Mouse (Mus musculus) CD4-positive helper T cell, adult 2 months (primary cell): ENCODE results near the gene Hspb3.
A peak's percentile ranks its signal among the peaks of the same experiment; 100 is the strongest.

ENCODE experiments used
- DNase-seq: peaks from one replicate; pipeline ENCODE4 v3.0.0-alpha.2; 2012; ENCODE audit warnings: low read depth, missing footprints, low spot score

Hspb3 gene

DNA sequence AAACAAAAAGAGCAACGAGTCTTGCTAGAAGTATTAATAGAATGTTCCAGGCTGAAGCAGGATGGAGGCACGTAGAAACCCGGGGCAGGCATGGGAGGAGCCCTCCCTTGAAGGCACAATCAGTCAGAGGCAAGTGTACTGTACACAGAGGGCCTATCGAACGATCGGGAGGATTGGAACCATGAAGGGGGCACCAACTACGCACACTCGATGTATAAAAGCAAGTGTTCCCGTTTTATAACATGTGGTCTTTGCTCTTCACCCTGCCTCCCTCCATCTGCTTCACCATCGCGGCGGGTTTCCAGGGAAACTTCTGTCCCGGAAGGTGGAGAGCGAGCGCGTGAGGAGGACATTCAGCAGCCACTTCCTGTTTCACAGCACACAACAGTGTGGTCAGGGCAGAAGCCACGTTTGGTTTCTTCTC is 27.7 kb downstream of the Hspb3 start:
- DNase-seq, result peak; percentile 59

DNA sequence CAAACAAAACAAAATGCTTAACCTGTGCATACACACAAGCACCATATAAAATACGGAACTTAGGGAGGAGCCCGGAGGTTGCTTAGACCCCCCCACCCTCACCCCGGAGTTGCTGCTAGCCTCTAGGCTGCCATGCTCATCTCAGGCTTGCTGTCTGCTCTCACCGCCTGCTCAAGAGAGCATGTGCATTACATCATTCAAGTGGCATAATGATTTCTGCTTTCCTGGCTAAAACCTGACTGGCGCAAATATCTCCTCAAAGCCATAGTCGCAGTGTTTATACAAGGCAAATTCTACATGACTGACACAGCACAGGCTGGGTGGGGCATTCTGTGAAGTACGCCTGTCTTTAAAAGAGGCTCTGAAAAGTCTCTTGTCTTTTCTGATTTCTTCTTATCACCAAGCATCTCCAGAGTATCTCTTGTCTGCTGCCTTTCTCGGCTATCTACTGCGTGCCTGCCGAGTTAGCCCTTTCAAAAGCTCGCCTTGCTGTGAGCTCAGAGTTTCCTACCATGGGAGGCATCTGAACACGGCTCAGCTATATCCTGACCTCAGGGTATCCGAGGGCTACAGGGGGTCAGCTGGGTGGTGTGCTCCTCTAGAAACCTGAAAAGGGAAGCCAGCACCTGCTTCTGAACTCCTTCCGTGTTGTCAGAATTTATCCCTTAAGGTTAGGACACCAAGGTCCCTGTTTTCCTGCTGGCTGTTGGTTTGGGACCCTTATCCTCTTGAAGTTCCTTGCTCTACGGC is 28.6 kb downstream of the Hspb3 start:
- no peak for DNase-seq

DNA sequence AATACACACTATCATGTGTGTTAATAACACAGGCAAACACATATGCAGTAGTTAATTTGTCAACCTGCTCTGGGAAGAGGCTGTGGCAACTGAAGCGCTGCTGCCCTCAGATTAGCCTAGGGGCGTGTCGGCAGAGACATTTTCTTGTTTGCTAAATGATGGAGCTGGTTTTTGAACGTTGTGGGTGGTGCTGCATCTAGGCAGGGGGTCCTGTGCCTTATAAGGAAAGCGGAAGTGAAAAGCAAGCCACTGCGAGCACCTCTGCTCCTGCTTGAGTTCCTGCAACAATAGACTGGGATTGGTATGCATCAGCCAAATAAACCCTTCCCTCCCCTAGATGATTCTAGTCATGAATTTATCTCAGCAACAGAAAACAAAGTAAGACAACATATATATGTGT is 31.0 kb downstream of the Hspb3 start:
- no peak for DNase-seq

DNA sequence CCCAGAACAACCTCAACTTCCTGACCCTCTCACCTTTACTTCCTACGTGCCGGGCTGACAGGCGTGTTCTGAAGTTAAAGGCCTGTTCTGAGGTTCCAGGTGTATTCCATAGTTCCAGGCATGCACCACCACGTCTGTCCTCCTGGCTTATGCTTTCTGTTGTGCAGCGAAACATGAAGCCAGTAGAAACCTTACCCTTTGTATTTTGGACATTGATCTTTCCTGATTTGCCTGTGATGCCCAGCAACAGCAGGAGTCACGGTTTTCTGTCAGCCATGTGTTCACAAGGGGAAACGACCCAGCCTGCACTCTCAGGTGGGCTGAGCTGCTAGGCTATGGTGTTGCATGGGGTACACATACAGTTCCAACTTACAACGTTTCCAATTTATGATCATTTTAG is 35.9 kb downstream of the Hspb3 start:
- DNase-seq, result no peak

DNA sequence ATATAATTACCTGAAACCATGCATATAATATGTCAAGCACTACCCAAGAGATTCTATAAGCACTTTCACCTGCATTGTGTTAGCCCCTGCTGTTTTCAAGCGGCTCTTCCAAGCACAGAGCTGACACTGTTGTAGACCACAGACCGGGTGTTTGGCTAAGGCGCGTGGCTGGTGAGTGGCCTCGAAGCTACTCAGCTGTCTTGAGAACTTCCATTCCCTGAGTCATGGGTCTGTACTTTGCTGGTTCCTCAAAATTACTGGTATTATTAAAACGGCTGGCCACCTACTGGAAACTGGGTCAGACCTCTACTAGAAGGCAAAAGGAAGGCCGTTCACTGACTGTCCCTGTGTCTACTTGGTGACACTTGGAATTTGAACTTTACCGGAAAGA is 40.6 kb downstream of the Hspb3 start:
- DNase-seq, result no peak

DNA sequence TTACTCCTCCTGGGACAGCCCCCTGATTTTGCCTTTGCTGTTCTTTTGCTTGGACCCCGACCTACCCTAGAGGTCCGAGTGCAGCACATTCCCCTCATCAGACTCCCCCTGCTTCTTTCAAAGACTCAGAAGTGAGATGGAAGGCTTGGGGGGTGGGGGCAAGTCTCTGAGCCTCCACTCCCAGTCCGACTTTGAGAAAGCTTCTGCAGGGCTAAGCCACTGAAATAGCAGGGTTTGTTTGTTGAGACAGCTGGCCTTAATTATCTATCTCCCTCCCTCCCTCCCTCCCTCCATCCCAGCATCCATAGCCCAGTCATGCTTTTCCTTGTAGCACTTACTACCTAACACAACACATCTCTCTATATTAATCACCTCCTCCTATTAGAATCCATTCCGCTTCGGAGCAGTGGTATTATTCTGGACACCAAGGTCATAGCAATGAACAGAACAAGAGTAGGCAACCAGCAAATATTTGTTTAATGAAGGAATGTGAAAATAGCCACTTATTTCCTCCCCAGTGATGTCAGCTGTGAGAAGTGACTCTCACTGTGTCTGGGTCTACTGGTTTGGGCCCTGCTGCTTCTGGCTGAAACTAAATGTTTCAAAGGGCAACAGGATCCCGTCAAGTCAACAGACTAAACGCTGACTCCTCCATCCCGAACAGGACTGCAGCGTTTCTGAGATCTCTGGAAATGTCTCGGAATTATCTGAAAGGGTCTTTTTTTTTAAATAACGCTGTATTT is 41.2 kb downstream of the Hspb3 start:
- no peak for DNase-seq

DNA sequence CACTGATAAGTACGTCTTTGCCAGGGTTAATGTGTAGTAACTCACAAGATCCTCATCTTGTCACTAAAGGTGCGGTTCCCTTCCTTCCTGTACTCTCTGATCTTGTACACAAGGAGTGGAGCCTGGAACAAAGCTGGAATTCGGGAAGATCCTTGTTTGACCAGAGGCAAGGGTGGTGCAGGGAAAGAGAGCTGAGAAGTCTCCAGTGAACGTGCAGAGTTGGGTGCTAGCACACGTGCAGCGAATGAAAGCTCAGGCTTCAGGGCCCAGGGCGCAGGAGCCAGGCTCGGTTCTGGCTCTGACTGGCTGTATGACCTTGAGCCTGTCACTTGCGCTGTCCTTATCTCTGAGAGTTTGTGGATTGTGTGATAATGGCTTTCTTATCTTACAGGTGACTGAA is 44.5 kb downstream of the Hspb3 start:
- no peak for DNase-seq

DNA sequence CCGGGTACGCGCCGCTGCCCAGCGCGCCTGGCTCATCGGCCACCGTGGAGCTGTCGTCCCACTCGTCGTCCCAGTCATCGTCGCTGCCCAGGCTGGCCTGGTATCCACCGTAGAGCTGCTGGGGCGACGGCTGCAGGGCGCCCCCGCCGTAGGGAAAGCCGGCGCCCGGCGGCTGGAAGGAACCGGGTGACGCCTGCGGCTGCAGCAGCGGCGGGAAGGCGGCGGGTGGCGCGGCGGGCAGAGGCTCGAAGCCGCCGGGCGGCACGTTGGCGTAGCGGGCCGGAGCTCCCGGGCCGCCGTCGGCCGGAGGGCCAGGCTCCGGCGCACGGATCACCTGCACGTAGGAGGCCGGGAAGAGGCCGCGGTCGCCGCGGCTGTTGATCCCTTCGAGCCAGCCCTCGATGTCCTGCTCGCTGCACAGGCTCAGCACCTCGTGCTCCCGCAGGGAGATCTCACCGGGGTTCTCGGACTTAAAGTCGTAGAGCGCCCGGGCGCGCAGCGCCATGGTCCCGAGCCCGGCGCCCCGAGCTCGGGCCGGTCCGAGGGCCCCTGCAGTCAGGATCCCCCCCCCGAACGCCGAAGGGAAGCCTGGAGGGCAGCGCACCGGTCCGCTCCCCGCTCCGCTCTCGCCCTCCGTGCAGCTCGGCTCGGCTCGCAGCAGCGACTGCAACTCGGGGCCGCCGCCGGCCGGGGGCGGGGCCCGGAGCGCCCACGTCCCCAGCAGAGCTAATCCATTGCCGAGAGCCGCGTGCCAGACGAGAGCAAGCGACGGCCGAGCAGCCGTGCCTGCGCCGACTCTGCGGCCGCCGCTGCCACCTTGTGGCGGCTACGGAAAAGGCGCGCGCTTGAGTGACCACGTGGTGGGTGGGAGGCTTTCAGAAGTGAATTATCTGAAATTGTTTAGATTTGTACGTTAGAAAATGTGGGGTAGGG is 45.3 kb downstream of the Hspb3 start, which contains the start of gene Snx18:
Snx18 (minus strand) TSS at position 674 of the 933 bp plus-strand sequence.
- peak; percentile 95 for DNase-seq

DNA sequence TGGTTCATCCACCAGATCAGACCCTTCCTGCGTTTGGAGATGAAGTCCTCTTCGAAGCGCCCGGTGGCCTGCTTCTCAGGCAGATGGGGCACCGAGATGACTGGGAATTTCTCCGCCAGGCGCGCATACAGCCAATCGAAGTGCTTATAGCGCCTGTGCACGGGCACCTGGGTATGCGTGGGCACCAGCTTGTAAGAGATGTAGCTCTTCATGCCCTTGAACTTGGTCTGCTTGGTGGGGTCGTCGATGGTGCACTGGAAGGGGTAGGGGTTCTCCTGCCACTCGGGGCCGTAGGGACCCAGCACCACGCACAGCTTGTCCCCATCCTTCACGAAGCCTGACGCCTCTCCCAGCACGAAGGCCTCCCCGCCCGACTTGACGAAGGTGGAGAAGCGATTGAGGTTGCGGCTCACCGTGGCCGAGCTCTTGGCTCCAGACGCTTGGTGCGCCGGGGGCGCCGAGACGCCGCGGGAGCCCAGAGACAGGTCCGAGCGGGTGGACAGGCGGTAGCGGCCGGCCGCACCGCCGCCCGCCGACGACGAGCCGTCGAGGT is 46.1 kb downstream of the Hspb3 start:
- DNase-seq, result no peak

DNA sequence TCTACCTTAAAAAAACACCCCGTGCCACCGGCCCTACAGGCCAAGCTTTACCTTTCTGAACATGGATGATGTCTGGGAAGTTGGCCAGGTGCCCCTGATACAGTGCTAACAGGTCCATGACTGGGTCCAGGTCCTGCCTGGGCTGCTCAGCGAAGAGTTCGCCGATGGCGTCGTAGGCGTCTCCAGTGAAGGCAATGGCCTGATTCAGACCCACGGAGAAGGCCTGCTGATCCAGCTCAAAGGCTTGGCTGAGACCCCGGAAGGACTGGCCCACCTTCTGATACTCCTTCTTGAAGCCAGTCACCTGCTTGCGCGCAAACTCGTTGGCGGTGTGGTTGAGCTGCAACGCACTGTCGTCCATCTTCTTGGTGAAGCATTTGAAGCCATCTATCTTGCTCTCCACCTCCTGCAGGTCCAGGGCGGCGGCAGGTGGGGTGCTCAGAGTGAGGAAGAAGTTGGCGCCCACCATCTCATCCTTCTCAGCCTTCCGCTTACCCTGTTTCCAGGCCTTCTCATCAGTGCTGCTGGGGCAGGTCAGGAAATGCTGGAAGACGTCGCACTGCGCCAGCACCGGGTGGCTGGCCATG is 46.6 kb downstream of the Hspb3 start:
- peak; percentile 27 for DNase-seq

DNA sequence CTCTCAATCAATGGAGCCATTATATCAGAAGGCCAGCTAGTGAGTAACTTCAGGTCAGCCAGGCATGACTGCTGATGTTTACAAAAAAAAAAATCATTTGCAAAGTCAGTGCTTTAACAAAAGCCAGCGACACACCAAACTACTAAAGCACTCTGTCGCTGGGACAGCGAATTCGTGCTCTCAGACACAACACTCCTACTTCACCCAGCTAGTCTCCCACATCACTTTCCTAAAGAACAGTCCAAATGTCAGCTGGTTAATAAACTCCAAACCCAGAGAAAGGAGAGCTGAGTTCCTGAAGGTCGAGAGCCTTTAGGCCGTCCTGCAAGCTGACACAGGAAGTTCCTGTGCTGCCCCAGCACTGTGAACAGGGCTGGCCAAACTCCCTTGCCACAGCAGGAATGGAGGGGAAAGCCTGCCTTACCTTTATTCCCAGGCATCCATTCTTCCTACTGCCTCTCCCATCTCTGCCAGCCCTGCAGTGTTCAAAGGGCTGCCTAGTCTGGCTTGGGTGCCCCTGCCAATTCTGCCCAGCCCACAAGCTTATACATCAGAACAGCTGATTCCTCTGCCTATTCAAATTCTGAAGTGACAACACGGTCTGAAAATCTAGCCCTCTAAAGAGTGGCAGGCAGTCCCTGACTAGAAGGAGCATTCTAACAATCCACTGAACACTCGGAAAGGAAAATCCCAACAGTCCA is 47.4 kb downstream of the Hspb3 start:
- peak; percentile 20 for DNase-seq

DNA sequence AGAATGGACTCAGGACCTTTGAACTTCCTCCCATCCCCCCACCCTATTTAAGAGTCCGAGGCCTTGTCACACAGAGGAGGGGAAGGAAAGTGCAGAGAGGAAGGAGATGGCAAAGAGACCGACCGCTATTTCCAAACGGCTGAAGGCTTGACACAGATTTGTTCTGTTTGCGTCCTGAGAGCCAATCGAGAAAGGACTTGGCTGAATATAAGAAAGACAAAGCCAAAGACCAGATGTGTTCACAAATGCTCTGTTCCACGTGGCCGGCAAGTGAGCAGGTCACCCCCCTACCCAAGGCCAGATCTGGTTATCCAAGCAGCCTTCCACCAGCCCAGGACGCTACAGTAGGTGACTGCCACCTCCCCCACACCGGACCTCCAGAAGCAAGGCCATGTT is 47.9 kb downstream of the Hspb3 start:
- DNase-seq, result no peak

DNA sequence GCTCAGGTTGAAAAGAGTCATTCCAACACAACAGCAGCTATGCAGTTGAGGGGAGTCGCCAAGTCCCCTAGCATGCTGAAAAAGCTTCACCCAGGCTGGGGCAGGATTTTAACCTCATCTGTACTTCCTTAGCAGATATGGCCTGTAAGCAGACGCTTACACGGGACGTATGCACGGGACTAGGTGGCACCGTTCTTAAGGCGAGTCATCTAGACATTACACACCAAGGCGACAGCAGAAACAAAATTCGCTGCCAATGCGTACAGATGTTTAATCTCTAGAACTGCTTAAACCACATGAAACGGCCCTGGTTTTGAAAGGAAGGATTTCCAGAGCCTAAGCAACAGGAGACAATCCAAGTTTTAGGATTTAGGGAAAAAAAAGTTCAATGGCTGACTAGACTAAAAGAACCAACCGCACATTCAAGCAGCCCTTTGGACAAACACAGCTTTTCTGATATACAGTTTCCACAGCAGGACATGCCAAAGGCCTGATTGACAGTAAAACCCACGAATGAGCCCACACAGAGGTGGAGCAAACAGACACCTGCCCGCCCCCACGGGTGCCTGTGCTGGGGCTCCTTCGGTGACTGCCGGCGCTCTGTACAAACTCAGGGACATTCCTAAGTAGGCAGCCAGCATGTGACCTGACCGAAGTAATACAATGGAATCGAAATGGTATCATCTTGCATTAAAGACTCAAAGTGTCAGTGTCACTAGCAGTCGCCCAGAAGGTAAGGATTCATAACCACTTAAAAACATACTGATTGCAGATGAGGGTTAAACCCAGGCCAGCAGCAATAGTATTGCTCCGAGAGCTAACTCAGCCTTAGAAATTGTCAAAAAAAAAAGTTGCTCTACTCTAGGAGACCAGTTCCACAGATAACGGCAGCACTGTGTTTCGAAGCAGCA is 48.6 kb downstream of the Hspb3 start:
- DNase-seq, result peak; percentile 93

DNA sequence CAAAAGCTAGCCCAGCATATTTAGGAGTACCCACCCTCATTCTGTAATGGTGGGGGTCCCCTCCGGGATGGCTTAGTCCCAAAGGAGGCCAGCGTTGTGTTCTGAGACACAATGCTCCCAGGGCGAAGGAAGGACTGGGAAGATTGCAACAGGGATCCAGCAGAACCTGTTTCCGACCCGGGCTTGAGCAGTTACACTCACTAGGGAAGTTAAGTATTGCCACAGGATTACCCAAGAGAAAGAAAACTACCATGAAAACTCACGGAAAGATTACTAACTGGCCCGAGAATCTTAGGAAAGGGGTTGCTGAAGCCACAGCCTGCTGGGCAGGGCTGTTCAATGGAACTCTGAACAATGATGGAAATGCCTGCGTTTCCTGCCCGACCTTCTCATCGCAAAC is 49.6 kb downstream of the Hspb3 start:
- no peak for DNase-seq

DNA sequence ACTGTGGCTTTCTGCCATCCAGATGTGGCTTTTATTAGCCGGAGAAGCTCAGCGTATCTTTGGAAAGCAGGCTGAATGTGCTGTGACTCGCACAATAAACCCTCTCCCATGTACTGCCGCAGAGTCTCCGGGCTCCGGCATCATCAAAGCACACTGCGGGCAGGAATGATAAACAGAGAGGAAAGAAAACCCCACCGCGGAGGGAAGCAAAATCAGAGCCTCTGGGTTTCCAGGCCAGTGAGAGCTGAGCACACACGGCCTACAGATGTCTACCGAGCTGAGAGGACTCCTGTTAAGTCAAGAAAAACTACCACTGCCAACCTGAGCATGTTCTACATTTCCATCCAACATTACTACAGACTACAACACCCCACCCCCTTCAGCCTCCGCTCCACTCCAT is 50.1 kb downstream of the Hspb3 start:
- no peak for DNase-seq
